Mouse (Mus musculus) heart, embryonic 12.5 days (tissue): ENCODE measurements around the gene Slco1a1. TPM values are rescaled to one million over a fixed set of nuclear protein-coding genes. Genes with fewer than 3 reads are reported as not detected.

ENCODE experiments used
- ATAC-seq: fragments of 200-750 bp; cut with Nextera tagmentation; 2 replicates; pipeline ENCODE4 v1.8.0; 2017; ENCODE audit warnings: moderate TSS enrichment, moderate library complexity; ENCODE audit not compliant: insufficient number of reproducible peaks, low FRiP score
- H3K27ac ChIP-seq: fragments of 300-500 bp; sonication (generic); 2 replicates; pipeline ENCODE4 v1.5.1; 2016; ENCODE audit warnings: mild to moderate bottlenecking, moderate library complexity; ENCODE audit not compliant: poor library complexity, severe bottlenecking
- H3K27me3 ChIP-seq: fragments of 300-500 bp; sonication (generic); replicated peaks from 2 replicates; pipeline ENCODE4 v1.6.1; 2016; ENCODE audit warnings: mild to moderate bottlenecking, moderate library complexity
- H3K36me3 ChIP-seq: fragments of 300-500 bp; sonication (generic); 2 replicates; pipeline ENCODE4 v1.6.1; 2016; ENCODE audit warnings: mild to moderate bottlenecking, moderate library complexity
- H3K4me1 ChIP-seq: fragments of 300-500 bp; sonication (generic); replicated peaks from 2 replicates; pipeline ENCODE4 v1.6.1; 2016; ENCODE audit warnings: mild to moderate bottlenecking
- H3K4me2 ChIP-seq: fragments of 300-500 bp; sonication (generic); 2 replicates; pipeline ENCODE4 v1.6.1; 2016; ENCODE audit warnings: mild to moderate bottlenecking, moderate library complexity
- H3K4me3 ChIP-seq: fragments of 300-500 bp; sonication (generic); 2 replicates; pipeline ENCODE4 v1.5.1; 2016; ENCODE audit warnings: mild to moderate bottlenecking
- H3K9ac ChIP-seq: fragments of 300-500 bp; sonication (generic); 2 replicates; pipeline ENCODE4 v1.6.1; 2016; ENCODE audit warnings: mild to moderate bottlenecking, moderate library complexity
- H3K9me3 ChIP-seq: fragments of 300-500 bp; sonication (generic); replicated peaks from 2 replicates; pipeline ENCODE4 v1.6.1; 2016; ENCODE audit warnings: mild to moderate bottlenecking, moderate library complexity
- WGBS: fragments of 180-500 bp; shearing (Covaris S2); methylation state at CpG from one replicate; pipeline ENCODE4 v1.1.7; 2016; 5-methylcytosine and 5-hydroxymethylcytosine counted together
- polyA plus RNA-seq: library from polyadenylated mRNA; unstranded; fragments of >200 nt; fragmentation: Nextera tagmentation; extraction: Ambion mirVana; gene quantifications from 2 replicates; pipeline ENCODE4 v1.2.1, GENCODE M21; 2016

Slco1a1 gene
- polyA plus RNA-seq, 1 experiment from 2014 or later, result not detected

GRCm38 (mm10) chr6:141871711-141872110 is 75.1 kb downstream of the Slco1a1 start:
- Histone ChIP-seq H3K27me3 (no peaks in the 10 kb centered on the region), H3K27ac (no peak overlapping the region), H3K4me1 (no peaks in the 10 kb centered on the region), H3K9me3 (no peaks in the 10 kb centered on the region), H3K9ac (no peak overlapping the region), H3K4me2 (no peak overlapping the region), H3K4me3 (no peak overlapping the region), H3K36me3 (no peaks in the 10 kb centered on the region)
- no peak for ATAC-seq
- WGBS, result 73% methylated on average over 2 of the region's 2 CpGs

GRCm38 (mm10) chr6:141868735-141869134 is 78.0 kb downstream of the Slco1a1 start:
- Histone ChIP-seq H3K4me2 (no peak overlapping the region), H3K4me3 (no peak overlapping the region), H3K9ac (no peak overlapping the region), H3K27me3 (no peaks in the 10 kb centered on the region), H3K9me3 (no peaks in the 10 kb centered on the region), H3K4me1 (no peaks in the 10 kb centered on the region), H3K36me3 (no peaks in the 10 kb centered on the region), H3K27ac (no peak overlapping the region)
- no peak for ATAC-seq
- 74% methylated on average over 5 of the region's 5 CpGs for WGBS

- H3K27ac ChIP-seq, result no peak overlapping the region
- H3K36me3 ChIP-seq, result no peaks in the 10 kb centered on the region
- no peak overlapping the region for H3K9ac ChIP-seq
- H3K4me3 ChIP-seq, result no peak overlapping the region
- H3K9me3 ChIP-seq, result no peaks in the 10 kb centered on the region
- no peak for ATAC-seq
- no peak overlapping the region for H3K4me2 ChIP-seq
- H3K27me3 ChIP-seq, result no peaks in the 10 kb centered on the region
- WGBS, result 84% methylated on average over 5 of the region's 5 CpGs
- H3K4me1 ChIP-seq, result no peaks in the 10 kb centered on the region
These were observed 80.7 kb downstream of the Slco1a1 start for GRCm38 (mm10) chr6:141866026-141866425.

- ATAC-seq, result no peak
- Histone ChIP-seq H3K9me3 (no peaks in the 10 kb centered on the region), H3K4me1 (no peaks in the 10 kb centered on the region), H3K4me3 (no peak overlapping the region), H3K9ac (no peak overlapping the region), H3K36me3 (no peaks in the 10 kb centered on the region), H3K27ac (no peak overlapping the region), H3K27me3 (no peaks in the 10 kb centered on the region), H3K4me2 (no peak overlapping the region)
- 68% methylated on average over 8 of the region's 8 CpGs for WGBS
These were observed 88.8 kb downstream of the Slco1a1 start for GRCm38 (mm10) chr6:141857735-141858531.

Other genes with a start within 250 kb of the Slco1a1 start
- not detected in 2 replicates for gene Gm5724, start 173.2 kb downstream of the Slco1a1 start, polyA plus RNA-seq
- gene Slco1a4, start 90.8 kb downstream of the Slco1a1 start, polyA plus RNA-seq, result not detected in 2 replicates
- not detected in 2 replicates for gene Gm6614, start 64.5 kb upstream of the Slco1a1 start, polyA plus RNA-seq